Mouse (Mus musculus): ENCODE data around the gene Fbrs. TPM values are rescaled to one million over a fixed set of nuclear protein-coding genes. Genes with fewer than 3 reads are reported as not detected.
A peak's percentile ranks its signal among the peaks of the same experiment; 100 is the strongest.
"Not testable (repeated sequence)": the region's sequence is repeated elsewhere in the genome, so short reads cannot be mapped to it uniquely, and the experiment has no call there.

Gene Fbrs
- polyA plus RNA-seq (2015; fragmentation: Nextera tagmentation; extraction: Ambion mirVana) = 10.2 and 12.6 TPM in 2 replicates

GRCm38 (mm10) chr7:127478635-127479317 is at the start of gene Fbrs:
TSS of gene Fbrs (plus strand) at chr7:127479199.
- Histone ChIP-seq H3K9ac (ENCODE audit: low read depth, low read length) (peak within 1 kb of the TSS; percentile 95), H3K9me3 (ENCODE audit: control insufficient read depth, low read length) (no peaks in the 10 kb centered on the region), H3K4me1 (ENCODE audit: control insufficient read depth, insufficient read depth, low read depth, low read length) (peaks cover 23% of the 10 kb centered on the region), H3K4me3 (ENCODE audit: low read length) (peak within 1 kb of the TSS; percentile 99), H3K4me2 (ENCODE audit: low read length) (peak within 1 kb of the TSS; percentile 99), H3K27ac (ENCODE audit: low read depth, low read length) (peak within 1 kb of the TSS; percentile 98), H3K36me3 (ENCODE audit: control insufficient read depth, insufficient read depth, low read length) (peaks cover 42% of the 10 kb centered on the region), H3K27me3 (replicated peaks; ENCODE audit: control insufficient read depth, insufficient read depth, low read length) (no peaks in the 10 kb centered on the region)
- WGBS = 0% methylated on average over 60 of the region's 62 CpGs
- peak; percentile 83 for ATAC-seq

DNA sequence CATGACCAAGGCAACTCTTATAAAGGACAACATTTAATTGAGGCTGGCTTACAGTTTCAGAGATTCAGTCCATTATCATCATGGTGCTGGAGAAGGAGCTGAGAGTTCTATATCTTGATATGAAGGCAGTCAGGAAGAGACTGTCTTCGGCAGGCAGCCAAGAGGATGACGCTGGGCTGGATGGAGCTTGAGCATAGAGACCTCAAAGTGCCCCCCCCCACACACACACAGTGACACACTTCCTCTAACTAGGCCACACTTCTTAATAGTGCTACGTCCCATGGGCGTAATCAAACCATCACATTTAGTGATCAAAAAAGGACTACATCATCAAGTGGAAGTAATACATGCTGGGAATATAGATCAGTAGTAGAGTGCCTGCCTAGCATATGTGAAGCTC is 43.8 kb upstream of the Fbrs start:
- no peaks in the 10 kb centered on the region for H3K4me1 ChIP-seq (ENCODE audit: control insufficient read depth, insufficient read depth, low read depth, low read length)
- WGBS = 90% methylated on average over 4 of the region's 4 CpGs
- no peak for ATAC-seq
- H3K36me3 ChIP-seq (ENCODE audit: control insufficient read depth, insufficient read depth, low read length) = no peaks in the 10 kb centered on the region
- H3K4me3 ChIP-seq (ENCODE audit: low read length) = no peak overlapping the region
- H3K9ac ChIP-seq (ENCODE audit: low read depth, low read length) = no peak overlapping the region
- no peaks in the 10 kb centered on the region for H3K27me3 ChIP-seq (replicated peaks; ENCODE audit: control insufficient read depth, insufficient read depth, low read length)
- no peak overlapping the region for H3K27ac ChIP-seq (ENCODE audit: low read depth, low read length)
- H3K4me2 ChIP-seq (ENCODE audit: low read length) = no peak overlapping the region
- H3K9me3 ChIP-seq (ENCODE audit: control insufficient read depth, low read length) = peaks cover 6% of the 10 kb centered on the region; the same call in 1 of the 2 replicates

DNA sequence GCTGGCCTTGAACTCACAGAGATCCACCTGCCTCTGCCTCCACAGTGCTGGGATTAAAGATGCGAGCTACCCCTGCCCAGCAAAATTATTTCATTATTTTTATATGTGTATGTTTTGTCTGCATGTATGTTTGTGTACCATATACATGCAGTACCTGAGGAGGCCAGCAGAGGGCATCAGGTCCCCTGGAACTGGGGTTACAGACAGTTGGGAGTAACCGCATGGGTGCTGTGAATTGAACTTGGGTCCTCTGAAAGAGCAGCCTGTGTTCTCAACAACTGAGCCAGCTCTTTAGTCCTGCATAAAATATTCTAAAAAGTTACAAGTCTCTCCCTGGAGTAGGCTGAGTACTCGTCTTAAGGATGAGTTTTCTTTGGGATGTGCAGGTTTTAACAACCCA is 41.3 kb upstream of the Fbrs start:
- Histone ChIP-seq H3K4me1 (ENCODE audit: control insufficient read depth, insufficient read depth, low read depth, low read length) (no peaks in the 10 kb centered on the region), H3K9ac (ENCODE audit: low read depth, low read length) (no peak overlapping the region), H3K9me3 (ENCODE audit: control insufficient read depth, low read length) (peaks cover 6% of the 10 kb centered on the region; the same call in 1 of the 2 replicates), H3K4me2 (ENCODE audit: low read length) (no peak overlapping the region), H3K27ac (ENCODE audit: low read depth, low read length) (no peak overlapping the region), H3K36me3 (ENCODE audit: control insufficient read depth, insufficient read depth, low read length) (peaks cover 12% of the 10 kb centered on the region), H3K27me3 (replicated peaks; ENCODE audit: control insufficient read depth, insufficient read depth, low read length) (no peaks in the 10 kb centered on the region), H3K4me3 (ENCODE audit: low read length) (no peak overlapping the region)
- 91% methylated on average over 3 of the region's 3 CpGs for WGBS
- ATAC-seq = no peak

DNA sequence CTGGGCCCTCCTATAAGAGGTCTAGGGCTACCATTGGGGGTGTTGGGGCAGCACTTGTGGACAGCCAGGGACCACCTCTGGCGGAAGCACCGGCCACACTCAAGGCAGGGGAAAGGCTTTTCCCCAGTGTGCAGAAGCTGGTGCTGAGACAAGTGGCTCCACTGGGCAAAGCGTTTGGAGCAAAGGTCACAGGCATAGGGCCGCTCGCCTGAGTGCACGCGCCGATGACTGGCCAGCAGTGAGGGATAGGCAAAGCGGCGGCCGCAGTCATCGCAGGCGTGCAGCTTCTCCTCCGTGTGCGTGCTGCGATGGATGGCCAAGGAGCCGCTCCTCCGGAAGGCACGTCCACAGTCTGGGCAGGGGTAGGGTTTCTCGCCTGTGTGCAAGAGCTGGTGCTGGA is 35.0 kb upstream of the Fbrs start:
- Histone ChIP-seq H3K9ac (ENCODE audit: low read depth, low read length) (no peak overlapping the region), H3K4me1 (ENCODE audit: control insufficient read depth, insufficient read depth, low read depth, low read length) (peaks cover 6% of the 10 kb centered on the region), H3K36me3 (ENCODE audit: control insufficient read depth, insufficient read depth, low read length) (peaks cover 26% of the 10 kb centered on the region), H3K27me3 (replicated peaks; ENCODE audit: control insufficient read depth, insufficient read depth, low read length) (no peaks in the 10 kb centered on the region), H3K4me3 (ENCODE audit: low read length) (no peak overlapping the region), H3K9me3 (ENCODE audit: control insufficient read depth, low read length) (no peaks in the 10 kb centered on the region), H3K4me2 (ENCODE audit: low read length) (no peak overlapping the region), H3K27ac (ENCODE audit: low read depth, low read length) (no peak overlapping the region)
- 91% methylated on average over 20 of the region's 20 CpGs for WGBS
- ATAC-seq = no peak

GRCm38 (mm10) chr7:127448521-127449300 is 30.3 kb upstream of the Fbrs start, which contains the start of gene Zfp689:
TSS of gene Zfp689 (minus strand) at chr7:127449158.
- under 1% methylated on average over 54 of the region's 54 CpGs for WGBS
- peaks cover 11% of the 10 kb centered on the region for H3K36me3 ChIP-seq (ENCODE audit: control insufficient read depth, insufficient read depth, low read length)
- no peaks in the 10 kb centered on the region for H3K9me3 ChIP-seq (ENCODE audit: control insufficient read depth, low read length)
- peak within 1 kb of the TSS; percentile 96 for H3K27ac ChIP-seq (ENCODE audit: low read depth, low read length)
- H3K27me3 ChIP-seq (replicated peaks; ENCODE audit: control insufficient read depth, insufficient read depth, low read length) = no peaks in the 10 kb centered on the region
- H3K4me2 ChIP-seq (ENCODE audit: low read length) = peak within 1 kb of the TSS; percentile 62
- peaks cover 31% of the 10 kb centered on the region for H3K4me1 ChIP-seq (ENCODE audit: control insufficient read depth, insufficient read depth, low read depth, low read length)
- peak; percentile 93 for ATAC-seq
- peak within 1 kb of the TSS; percentile 92 for H3K9ac ChIP-seq (ENCODE audit: low read depth, low read length)
- H3K4me3 ChIP-seq (ENCODE audit: low read length) = peak within 1 kb of the TSS; percentile 85

DNA sequence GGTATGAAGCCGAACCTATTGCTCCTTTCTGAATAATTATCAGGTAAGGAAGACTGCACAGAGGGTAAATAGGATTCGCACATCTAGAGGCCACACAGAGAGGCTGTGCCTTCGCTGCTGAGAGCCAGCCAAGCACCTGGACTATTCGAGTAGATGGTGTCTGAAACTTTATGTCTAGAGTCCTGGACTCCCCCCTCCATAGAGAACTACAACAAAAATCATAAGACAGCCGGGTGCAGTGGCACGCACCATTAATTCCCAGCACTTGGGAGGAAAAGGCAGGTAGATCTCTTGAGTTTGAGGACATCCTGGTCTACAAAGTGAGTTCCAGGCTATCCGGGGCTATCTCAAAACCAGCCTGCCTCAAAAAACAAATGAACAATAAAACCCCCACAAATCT is 29.0 kb upstream of the Fbrs start:
- Histone ChIP-seq H3K4me3 (ENCODE audit: low read length) (peak overlapping the region; percentile 85), H3K36me3 (ENCODE audit: control insufficient read depth, insufficient read depth, low read length) (peaks cover under 1% of the 10 kb centered on the region; the same call in 1 of the 2 replicates), H3K4me2 (ENCODE audit: low read length) (peak overlapping the region; percentile 62), H3K4me1 (ENCODE audit: control insufficient read depth, insufficient read depth, low read depth, low read length) (peaks cover 31% of the 10 kb centered on the region), H3K27ac (ENCODE audit: low read depth, low read length) (no peak overlapping the region), H3K9ac (ENCODE audit: low read depth, low read length) (peak overlapping the region; percentile 24), H3K27me3 (replicated peaks; ENCODE audit: control insufficient read depth, insufficient read depth, low read length) (no peaks in the 10 kb centered on the region), H3K9me3 (ENCODE audit: control insufficient read depth, low read length) (no peaks in the 10 kb centered on the region)
- ATAC-seq = no peak
- WGBS = 80% methylated on average over 7 of the region's 7 CpGs

- H3K27ac ChIP-seq (ENCODE audit: low read depth, low read length) = no peak overlapping the region
- H3K9ac ChIP-seq (ENCODE audit: low read depth, low read length) = no peak overlapping the region
- H3K9me3 ChIP-seq (ENCODE audit: control insufficient read depth, low read length) = no peaks in the 10 kb centered on the region
- no peak overlapping the region for H3K4me2 ChIP-seq (ENCODE audit: low read length)
- H3K36me3 ChIP-seq (ENCODE audit: control insufficient read depth, insufficient read depth, low read length) = peaks cover 13% of the 10 kb centered on the region
- WGBS = 95% methylated on average over 2 of the region's 2 CpGs
- ATAC-seq = no peak
- no peak overlapping the region for H3K4me3 ChIP-seq (ENCODE audit: low read length)
- peaks cover 25% of the 10 kb centered on the region for H3K4me1 ChIP-seq (ENCODE audit: control insufficient read depth, insufficient read depth, low read depth, low read length)
- H3K27me3 ChIP-seq (replicated peaks; ENCODE audit: control insufficient read depth, insufficient read depth, low read length) = no peaks in the 10 kb centered on the region
These were observed 25.9 kb upstream of the Fbrs start for GRCm38 (mm10) chr7:127453056-127453455.

DNA sequence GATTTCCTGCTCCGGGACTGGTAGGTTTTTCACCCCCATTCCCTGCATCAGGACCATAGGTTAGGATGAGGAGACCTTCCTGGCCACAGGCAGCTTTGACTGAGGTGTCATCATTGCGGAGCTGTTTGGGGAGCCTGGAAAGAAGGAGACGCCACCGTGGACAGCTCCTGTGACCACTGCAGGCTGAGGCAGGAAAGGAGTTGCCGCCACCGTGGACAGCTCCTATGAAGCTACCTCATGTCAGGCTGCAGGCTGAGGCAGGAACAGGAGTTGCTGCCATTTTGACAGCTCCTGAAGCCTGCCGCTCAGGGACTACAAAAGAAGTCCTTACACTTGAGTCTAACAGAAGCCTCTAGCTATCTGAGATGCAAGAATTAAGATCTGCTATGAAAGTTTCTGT is 24.1 kb upstream of the Fbrs start:
- Histone ChIP-seq H3K9me3 (ENCODE audit: control insufficient read depth, low read length) (no peaks in the 10 kb centered on the region), H3K4me1 (ENCODE audit: control insufficient read depth, insufficient read depth, low read depth, low read length) (peaks cover 24% of the 10 kb centered on the region), H3K27ac (ENCODE audit: low read depth, low read length) (no peak overlapping the region), H3K4me2 (ENCODE audit: low read length) (no peak overlapping the region), H3K4me3 (ENCODE audit: low read length) (no peak overlapping the region), H3K9ac (ENCODE audit: low read depth, low read length) (no peak overlapping the region), H3K36me3 (ENCODE audit: control insufficient read depth, insufficient read depth, low read length) (peaks cover 17% of the 10 kb centered on the region), H3K27me3 (replicated peaks; ENCODE audit: control insufficient read depth, insufficient read depth, low read length) (no peaks in the 10 kb centered on the region)
- no peak for ATAC-seq
- 96% methylated on average over 7 of the region's 7 CpGs for WGBS

- WGBS = 86% methylated on average over 3 of the region's 3 CpGs
- H3K36me3 ChIP-seq (ENCODE audit: control insufficient read depth, insufficient read depth, low read length) = peaks cover 23% of the 10 kb centered on the region
These were observed 20.5 kb upstream of the Fbrs start for GRCm38 (mm10) chr7:127458371-127459122.

More at GRCm38 (mm10) chr7:127458371-127459122, 20.5 kb upstream of the Fbrs start:
- H3K4me1 ChIP-seq (ENCODE audit: control insufficient read depth, insufficient read depth, low read depth, low read length); H3K4me2 ChIP-seq (ENCODE audit: low read length); H3K9ac ChIP-seq (ENCODE audit: low read depth, low read length); H3K4me3 ChIP-seq (ENCODE audit: low read length); H3K9me3 ChIP-seq (ENCODE audit: control insufficient read depth, low read length); ATAC-seq; H3K27me3 ChIP-seq (replicated peaks; ENCODE audit: control insufficient read depth, insufficient read depth, low read length); H3K27ac ChIP-seq (ENCODE audit: low read depth, low read length): not testable (repeated sequence)

Data from hindbrain, embryonic 16.5 days (tissue).